In the genomic region with DNA sequence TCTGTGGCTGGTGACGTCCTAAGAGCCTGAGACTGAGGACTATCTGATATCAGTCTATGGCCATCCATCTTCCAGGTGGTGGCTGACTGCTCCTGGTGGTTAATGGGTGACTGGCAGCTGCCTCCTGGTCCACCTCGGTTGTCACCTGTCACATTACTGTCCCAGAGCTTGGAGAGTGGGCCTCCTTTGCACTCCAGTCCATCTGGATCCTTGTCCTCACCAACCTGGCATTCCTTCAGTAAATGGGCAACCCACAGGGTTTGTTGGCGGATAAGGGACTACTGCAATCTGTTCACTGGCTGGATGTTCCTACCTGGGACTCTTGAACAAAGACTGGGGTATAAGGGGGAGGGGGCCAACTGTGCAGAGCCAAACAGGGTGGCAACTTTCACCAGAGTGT, we compare ENCODE assay signal across 18 mouse cellular contexts.
DNase-seq lines count a peak whose midpoint lies in the region; ATAC-seq and TF ChIP-seq lines count a peak whose summit lies in the region.
"Had no signal": no experiment of that assay in that cellular context is flagged by ENCODE, and none has a peak within 500 bp of the region (broad histone marks: within the 10 kb centered on the region; RNA-seq: fewer than 3 reads in every experiment).

No protein-coding gene starts in this region.

- ATAC-seq in hindbrain, postnatal 0 days = 0 out of 2 replicates have a peak, but pooled peaks have one; percentile 15
- no peak for ATAC-seq in hindbrain, embryonic 12.5 days (ENCODE audit: low FRiP score)
- ATAC-seq in neural tube, embryonic 15.5 days (ENCODE audit: low FRiP score) = no peak
- ATAC-seq: forebrain, embryonic 15.5 days; intestine, embryonic 16.5 days had no signal

- no peak overlapping the region for H3K4me2 ChIP-seq in hindbrain, postnatal 0 days (ENCODE audit: low read depth, low read length)
- no peak overlapping the region for H3K4me2 ChIP-seq in hindbrain, embryonic 12.5 days (replicated peaks)
- H3K4me2 ChIP-seq in neural tube, embryonic 15.5 days = no peak overlapping the region
- H3K4me2 ChIP-seq: embryonic facial prominence, embryonic 12.5 days; forebrain, embryonic 15.5 days; heart, embryonic 13.5 days had no signal

- no peak for TF ChIP-seq CTCF in hindbrain, postnatal 0 days (IDR thresholded peaks at IDR 0.05; ENCODE audit: low read depth)

- H3K27ac ChIP-seq in hindbrain, postnatal 0 days = no peak overlapping the region
- no peak overlapping the region for H3K27ac ChIP-seq in hindbrain, embryonic 12.5 days
- H3K27ac ChIP-seq in neural tube, embryonic 15.5 days (replicated peaks) = no peak overlapping the region
- H3K27ac ChIP-seq: embryonic facial prominence, embryonic 12.5 days; forebrain, embryonic 15.5 days; heart, embryonic 13.5 days had no signal

- no peak overlapping the region for H3K4me3 ChIP-seq in hindbrain, postnatal 0 days (ENCODE audit: low read length)
- H3K4me3 ChIP-seq in hindbrain, embryonic 12.5 days = no peak overlapping the region
- H3K4me3 ChIP-seq in neural tube, embryonic 15.5 days (replicated peaks) = no peak overlapping the region
- H3K4me3 ChIP-seq: embryonic facial prominence, embryonic 12.5 days; forebrain, embryonic 15.5 days; heart, embryonic 13.5 days had no signal

- no peaks in the 10 kb centered on the region for H3K9me3 ChIP-seq in hindbrain, postnatal 0 days (ENCODE audit: low read length)
- 0 out of 2 replicates have a peak, but pooled peaks cover 8% of the 10 kb centered on the region for H3K9me3 ChIP-seq in hindbrain, embryonic 12.5 days (replicated peaks)
- H3K9me3 ChIP-seq in neural tube, embryonic 15.5 days (replicated peaks) = no peaks in the 10 kb centered on the region
- H3K9me3 ChIP-seq: embryonic facial prominence, embryonic 12.5 days; forebrain, embryonic 15.5 days had no signal

- no peak for DNase-seq in hindbrain, postnatal 0 days (ENCODE audit: low spot score)
- DNase-seq in cerebellum, adult 18-20 months = peak; percentile 87 to 91
- peak; percentile 97 for DNase-seq in cerebellum, adult 9-11 months
- DNase-seq in cerebellum, postnatal 36 days = peak; percentile 82 to 88
- no peak for DNase-seq in urinary bladder, adult 18-20 months (ENCODE audit: low spot score in 2 of 2)
- DNase-seq in layer of hippocampus, adult 8-10 months (ENCODE audit: low spot score in 2 of 2) = no peak
- DNase-seq: adrenal gland, adult 2 months; adrenal gland, postnatal 25 days; embryo, embryonic 11 days; gastrocnemius, postnatal 14 days; heart, postnatal 36 days; kidney, adult 2 months had no signal

- no peak overlapping the region for H3K9ac ChIP-seq in hindbrain, postnatal 0 days (replicated peaks; ENCODE audit: low read length)
- no peak overlapping the region for H3K9ac ChIP-seq in hindbrain, embryonic 12.5 days
- no peak overlapping the region for H3K9ac ChIP-seq in neural tube, embryonic 15.5 days (replicated peaks)
- H3K9ac ChIP-seq: embryonic facial prominence, embryonic 12.5 days; forebrain, embryonic 15.5 days; heart, embryonic 13.5 days had no signal

- H3K4me1 ChIP-seq in hindbrain, postnatal 0 days (ENCODE audit: insufficient read depth, low read length) = no peaks in the 10 kb centered on the region
- H3K4me1 ChIP-seq in hindbrain, embryonic 12.5 days = peaks cover 10% of the 10 kb centered on the region; the same call in 1 of the 2 replicates
- peaks cover 9% of the 10 kb centered on the region for H3K4me1 ChIP-seq in neural tube, embryonic 15.5 days
- H3K4me1 ChIP-seq: embryonic facial prominence, embryonic 12.5 days had no signal

- no peaks in the 10 kb centered on the region for H3K27me3 ChIP-seq in hindbrain, postnatal 0 days (ENCODE audit: insufficient read depth, low read length)
- no peaks in the 10 kb centered on the region for H3K27me3 ChIP-seq in hindbrain, embryonic 12.5 days
- no peaks in the 10 kb centered on the region for H3K27me3 ChIP-seq in neural tube, embryonic 15.5 days (replicated peaks)
- H3K27me3 ChIP-seq: embryonic facial prominence, embryonic 12.5 days; forebrain, embryonic 15.5 days; heart, embryonic 13.5 days had no signal

- WGBS in hindbrain, postnatal 0 days = 78% methylated on average over 3 of the region's 3 CpGs
- WGBS in hindbrain, embryonic 12.5 days = 91% methylated on average over 3 of the region's 3 CpGs
- WGBS in neural tube, embryonic 15.5 days = 89% methylated on average over 3 of the region's 3 CpGs

- 0 out of 2 replicates have a peak, but pooled peaks cover 4% of the 10 kb centered on the region for H3K36me3 ChIP-seq in hindbrain, postnatal 0 days (ENCODE audit: insufficient read depth, low read length)
- H3K36me3 ChIP-seq in hindbrain, embryonic 12.5 days = no peaks in the 10 kb centered on the region
- no peaks in the 10 kb centered on the region for H3K36me3 ChIP-seq in neural tube, embryonic 15.5 days
- H3K36me3 ChIP-seq: embryonic facial prominence, embryonic 12.5 days had no signal

Comparison
In these comparisons a context has a peak if more than half of its experiments do, and no peak if none do; other contexts are left out.
1. DNase-seq: peak in cerebellum, adult 18-20 months (2 of 2), cerebellum, adult 9-11 months (single experiment) and cerebellum, postnatal 36 days (2 of 2); none in hindbrain, postnatal 0 days (single experiment), urinary bladder, adult 18-20 months (0 of 2) and layer of hippocampus, adult 8-10 months (0 of 2).